Mouse (Mus musculus) monocyte, adult 5-6 weeks (primary cell): ENCODE measurements at regions not wholly inside any gene's neighbourhood (a gene's known extent, or its start where the extent isn't known, plus 50 kb on each side); places are given as distances from the start of the nearest gene placed in this dataset.
"Not testable (repeated sequence)": the region's sequence is repeated elsewhere in the genome, so short reads cannot be mapped to it uniquely, and the experiment has no call there.

ENCODE experiments used
- ATAC-seq: fragments of 153-309, 156-312 bp; replicated peaks from 2 replicates; pipeline ENCODE4 v1.8.0; 2017; ENCODE audit warnings: mild to moderate bottlenecking; ENCODE audit not compliant: low TSS enrichment, insufficient number of reproducible peaks, severe bottlenecking, poor library complexity, low FRiP score

GRCm38 (mm10) chr17:4024384-4024783 lies 328.3 kb upstream of the Nox3 start:
- no peak for ATAC-seq

DNA sequence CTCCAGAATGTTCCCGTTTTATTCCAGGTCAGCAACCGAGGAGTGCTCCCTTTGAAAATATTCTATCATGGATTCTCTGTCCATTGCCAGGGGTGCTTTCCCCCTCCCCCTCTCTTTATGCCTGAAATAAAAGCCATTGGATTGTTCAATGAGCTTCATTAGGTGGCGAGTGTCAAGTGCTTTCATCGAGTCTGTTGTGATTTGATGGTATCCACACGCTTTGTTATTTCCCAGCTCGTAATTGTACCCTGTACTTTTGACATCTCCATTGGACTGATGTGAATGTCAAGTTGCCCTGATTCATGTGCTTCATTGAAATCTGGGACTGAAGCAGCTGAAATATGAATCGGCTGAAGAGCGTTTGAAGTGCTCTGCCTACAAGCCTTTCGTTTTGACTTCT lies 333.1 kb upstream of the Nox3 start:
- no peak for ATAC-seq

DNA sequence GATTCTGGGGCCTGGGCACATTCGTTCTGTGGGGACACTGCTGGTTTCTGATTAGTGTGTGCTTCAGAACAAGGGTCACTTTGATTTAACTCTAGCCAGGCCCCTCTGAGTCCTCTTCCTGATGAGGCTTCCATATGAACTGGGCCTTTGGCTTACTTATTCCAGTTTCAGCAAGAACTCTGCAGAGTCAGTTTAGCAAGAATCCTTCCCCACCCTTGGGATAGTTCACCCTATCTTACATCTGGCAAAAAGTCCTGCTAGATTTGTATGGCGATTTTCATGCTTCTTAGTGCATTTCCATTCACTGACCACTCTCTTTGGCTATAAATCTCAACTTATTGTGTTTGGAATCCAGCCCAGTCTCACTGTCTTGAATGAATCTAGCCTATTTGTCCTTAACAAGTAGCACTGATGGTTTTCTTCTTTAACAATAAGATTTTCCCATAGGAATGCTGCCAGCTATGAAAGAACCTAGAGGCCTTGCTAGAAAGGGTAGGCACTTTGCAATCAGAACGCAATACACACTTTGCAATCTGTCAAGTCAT lies 338.8 kb upstream of the Nox3 start:
- no peak for ATAC-seq

GRCm38 (mm10) chr17:4040104-4040664 lies 344.1 kb upstream of the Nox3 start:
- ATAC-seq = no peak

DNA sequence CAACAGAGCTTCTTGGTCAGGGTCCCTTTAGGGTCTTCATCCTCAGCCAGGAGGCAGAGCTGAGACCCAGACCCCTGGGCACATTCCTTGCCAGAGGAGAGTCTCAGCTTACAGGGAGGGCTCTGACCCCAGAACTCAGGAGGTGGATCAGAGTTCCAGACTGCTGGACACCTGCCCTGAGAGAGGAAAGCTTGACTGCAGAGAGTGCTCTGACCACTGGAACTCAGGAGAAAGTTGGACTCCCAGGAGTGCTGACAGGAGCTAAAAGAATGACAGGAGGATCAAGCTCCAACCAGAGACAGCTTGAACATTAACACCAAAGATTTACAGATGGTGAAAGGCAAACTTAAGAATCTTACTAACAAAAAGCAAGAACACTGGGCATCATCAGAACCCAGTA lies 364.1 kb upstream of the Nox3 start:
- ATAC-seq = not testable (repeated sequence)

- ATAC-seq = no peak
These were observed 377.3 kb upstream of the Nox3 start for GRCm38 (mm10) chr17:4073381-4073780.

DNA sequence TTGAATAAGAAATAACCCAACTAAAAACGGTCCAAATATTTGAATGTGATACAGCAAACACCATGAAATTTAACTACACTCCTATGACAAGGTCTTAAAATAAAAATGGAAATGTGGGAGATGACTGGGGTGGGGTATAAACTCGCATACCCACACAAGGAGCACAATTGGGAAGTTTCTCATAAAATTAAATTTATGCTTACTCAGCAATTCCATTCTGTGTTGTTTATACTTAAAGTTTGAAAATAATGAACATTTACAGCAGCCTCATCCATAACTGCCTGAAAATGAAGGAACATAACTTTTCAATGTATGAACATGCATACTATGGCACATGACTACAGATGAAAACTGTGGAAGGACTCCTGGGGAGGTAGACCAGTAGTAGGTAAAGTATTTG lies 384.5 kb upstream of the Nox3 start:
- ATAC-seq = no peak

- ATAC-seq = no peak
These were observed 398.6 kb upstream of the Nox3 start for GRCm38 (mm10) chr17:4094621-4095020.

DNA sequence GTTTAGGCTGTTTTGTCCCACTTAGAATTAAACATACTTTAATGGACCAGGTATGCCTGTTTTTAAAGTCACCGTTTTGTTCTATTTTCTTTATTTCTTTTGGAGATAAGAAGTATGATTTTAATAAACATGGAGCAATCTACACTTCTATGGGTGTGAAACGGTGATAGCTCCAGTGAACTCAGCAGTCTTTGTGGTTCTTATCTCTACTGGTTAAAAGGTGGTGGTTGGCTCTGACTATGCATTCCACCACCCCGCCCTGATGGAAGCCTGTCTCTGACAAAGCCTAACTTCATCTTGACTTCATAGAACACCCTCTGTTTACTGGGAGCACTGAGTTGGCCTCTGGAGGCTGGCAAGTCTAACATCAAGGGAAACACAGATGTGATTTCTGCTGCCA lies 407.3 kb upstream of the Nox3 start:
- ATAC-seq = no peak

GRCm38 (mm10) chr17:4109263-4109662 lies 413.2 kb upstream of the Nox3 start:
- no peak for ATAC-seq

DNA sequence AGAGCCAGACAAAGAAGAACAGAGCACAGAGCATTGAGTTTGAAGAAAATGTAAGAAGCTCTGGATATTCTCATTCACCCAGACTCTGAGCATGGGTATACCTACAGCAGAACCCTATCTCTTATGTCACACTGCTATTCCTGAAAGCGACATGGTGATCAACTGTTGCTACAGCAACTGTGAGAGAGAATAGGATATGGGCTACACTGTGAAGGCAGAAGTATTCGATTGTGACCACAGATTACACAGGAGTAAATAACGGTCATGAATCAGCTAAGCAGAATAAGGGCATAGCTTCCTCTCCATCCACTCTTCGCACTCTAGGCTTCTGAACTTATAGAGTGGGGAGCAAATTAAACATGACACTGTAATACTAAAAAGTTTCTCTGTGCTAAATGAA lies 417.0 kb upstream of the Nox3 start:
- ATAC-seq = no peak

- ATAC-seq = no peak
These were observed 420.4 kb upstream of the Nox3 start for GRCm38 (mm10) chr17:4116476-4116875.

- no peak for ATAC-seq
These were observed 437.6 kb upstream of the Nox3 start for GRCm38 (mm10) chr17:4133678-4134077.

DNA sequence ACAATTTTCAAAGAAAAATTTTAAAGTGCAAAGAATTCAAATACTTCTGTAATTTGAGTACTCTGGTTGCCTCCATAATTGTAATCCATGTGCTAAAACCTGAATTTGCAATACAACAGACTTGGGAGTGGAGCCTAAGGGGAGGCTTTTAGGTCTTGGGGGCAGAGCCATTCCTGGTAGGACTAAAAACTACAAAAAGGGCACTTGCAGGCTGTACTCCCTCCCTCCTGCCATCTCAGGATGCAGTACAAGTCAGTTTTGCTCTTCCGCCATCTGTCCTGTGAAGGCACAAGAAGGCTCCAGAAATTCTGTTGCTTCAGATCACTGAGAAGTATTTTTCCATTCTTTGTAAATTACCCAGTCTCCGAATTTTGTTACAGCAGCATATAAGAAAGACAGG lies 467.4 kb upstream of the Nox3 start:
- no peak for ATAC-seq

DNA sequence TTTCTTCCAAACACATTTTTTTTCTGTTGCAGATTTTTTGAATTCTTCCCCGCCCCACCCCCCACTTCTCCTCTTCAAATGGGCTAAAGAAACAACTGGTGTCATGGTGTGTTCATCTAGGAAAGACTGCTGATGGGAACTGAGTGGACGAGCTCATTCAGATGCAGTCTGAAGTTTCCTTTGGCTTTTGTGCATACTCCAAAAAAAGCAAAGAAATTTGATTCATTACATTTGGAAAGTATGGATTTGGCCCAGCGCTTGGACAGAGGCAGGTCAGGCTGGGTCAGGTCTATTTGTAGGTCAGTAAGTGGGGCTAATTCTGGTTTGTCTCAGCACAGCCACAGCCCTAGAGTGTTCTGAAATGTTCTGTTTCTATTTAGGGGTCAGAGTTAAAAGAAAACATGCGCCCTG lies 477.9 kb upstream of the Nox3 start:
- ATAC-seq = no peak

DNA sequence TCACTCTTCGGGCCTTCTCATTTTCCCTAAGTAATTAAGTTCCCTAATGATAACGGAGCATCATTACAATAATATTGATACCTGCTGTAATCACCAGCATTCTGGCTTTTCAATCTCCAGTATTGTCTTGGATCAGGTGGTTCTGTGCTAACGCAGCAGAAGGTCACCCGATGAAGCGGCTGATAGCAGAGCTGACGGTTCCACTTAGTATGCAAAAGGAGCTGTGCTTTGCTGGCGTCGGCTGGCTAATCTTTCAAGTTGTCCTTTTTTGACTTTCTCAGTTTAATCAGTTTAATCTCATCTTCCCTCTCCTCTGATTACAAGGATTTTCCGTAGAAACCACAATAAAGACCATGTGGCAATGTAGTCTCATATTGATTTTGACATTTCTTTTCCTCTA lies 478.9 kb upstream of the Nox3 start:
- ATAC-seq = no peak

- no peak for ATAC-seq
These were observed 480.5 kb upstream of the Nox3 start for GRCm38 (mm10) chr17:4176524-4176923.

GRCm38 (mm10) chr17:4177485-4178150 lies 481.6 kb upstream of the Nox3 start:
- ATAC-seq = no peak

- no peak for ATAC-seq
These were observed 483.2 kb upstream of the Nox3 start for GRCm38 (mm10) chr17:4179271-4179670.

- ATAC-seq = no peak
These were observed 486.0 kb upstream of the Nox3 start for GRCm38 (mm10) chr17:4182106-4182505.

- ATAC-seq = no peak
These were observed 490.7 kb upstream of the Nox3 start for GRCm38 (mm10) chr17:4186802-4187201.
